ENCODE assay signal across 12 mouse cellular contexts in genomic region chr8:110119715-110120114, GRCm38 (mm10). TPM values are rescaled to one million over a fixed set of nuclear protein-coding genes. Genes with fewer than 3 reads are reported as not detected.
DNase-seq lines count a peak whose midpoint lies in the region; ATAC-seq and TF ChIP-seq lines count a peak whose summit lies in the region.
"Had no signal": no experiment of that assay in that cellular context is flagged by ENCODE, and none has a peak within 500 bp of the region (broad histone marks: within the 10 kb centered on the region; RNA-seq: fewer than 3 reads in every experiment).

No protein-coding gene starts in this region.

- H3K27me3 ChIP-seq in lung, embryonic 14.5 days (ENCODE audit: insufficient read depth, low read length) = no peaks in the 10 kb centered on the region
- H3K27me3 ChIP-seq: neural tube, embryonic 13.5 days had no signal

- intact Hi-C loops in left cerebral cortex, postnatal 4 days (cut with DNase I) = no loop called here

- WGBS in lung, embryonic 14.5 days = 36% methylated on average over 6 of the region's 6 CpGs

- peak; percentile 11 for DNase-seq in adrenal gland, adult 2 months
- DNase-seq in adrenal gland, adult 8-10 months = no peak
- DNase-seq in lung, embryonic 14.5 days = peak; percentile 40
- no peak for DNase-seq in lung, adult 18-20 months
- DNase-seq in cerebellum, postnatal 25 days = peak; percentile 79 to 87
- DNase-seq in left cerebral cortex, postnatal 4 days = peak; percentile 51
- no peak for DNase-seq in ovary, postnatal 14 days (ENCODE audit: low spot score)
- no peak for DNase-seq in urinary bladder, postnatal 25 days (ENCODE audit: low spot score)

- H3K4me3 ChIP-seq in lung, embryonic 14.5 days (ENCODE audit: low read depth, low read length) = no peak overlapping the region
- H3K4me3 ChIP-seq: embryonic facial prominence, embryonic 13.5 days; neural tube, embryonic 13.5 days had no signal

- no peak overlapping the region for H3K27ac ChIP-seq in lung, embryonic 14.5 days (ENCODE audit: low read depth)
- H3K27ac ChIP-seq: embryonic facial prominence, embryonic 13.5 days; neural tube, embryonic 13.5 days had no signal

- H3K9ac ChIP-seq in lung, embryonic 14.5 days = no peak overlapping the region
- H3K9ac ChIP-seq: embryonic facial prominence, embryonic 13.5 days; neural tube, embryonic 13.5 days had no signal

- H3K4me2 ChIP-seq in lung, embryonic 14.5 days = no peak overlapping the region
- H3K4me2 ChIP-seq: embryonic facial prominence, embryonic 13.5 days; neural tube, embryonic 13.5 days had no signal

- H3K4me1 ChIP-seq in lung, embryonic 14.5 days (ENCODE audit: insufficient read depth) = no peaks in the 10 kb centered on the region
- H3K4me1 ChIP-seq: embryonic facial prominence, embryonic 13.5 days; neural tube, embryonic 13.5 days had no signal

- ATAC-seq in lung, embryonic 14.5 days (ENCODE audit: insufficient read depth) = no peak

- H3K36me3 ChIP-seq in lung, embryonic 14.5 days (ENCODE audit: insufficient read depth) = no peaks in the 10 kb centered on the region
- H3K36me3 ChIP-seq: embryonic facial prominence, embryonic 13.5 days; neural tube, embryonic 13.5 days had no signal

- no peaks in the 10 kb centered on the region for H3K9me3 ChIP-seq in lung, embryonic 14.5 days (ENCODE audit: low read depth, low read length)
- H3K9me3 ChIP-seq: embryonic facial prominence, embryonic 13.5 days; neural tube, embryonic 13.5 days had no signal

- TF ChIP-seq CTCF in lung, embryonic 14.5 days (IDR thresholded peaks at IDR 0.05; ENCODE audit: low read depth) = peak; percentile 41

RNA-seq across cellular contexts. Expression of gene Gm17720, which starts 17.2 kb away (rescaled TPM):
- not detected for total RNA-seq in adrenal gland, adult 2 months (2021)
- not detected in 2 replicates for polyA plus RNA-seq in adrenal gland, adult 2 months (2012; rRNA removed)
- total RNA-seq in adrenal gland, adult 8-10 months (2022) = not detected
- not detected in 2 replicates for polyA plus RNA-seq in lung, embryonic 14.5 days (2014; fragmentation: Nextera tagmentation; extraction: Ambion mirVana)
- not detected for total RNA-seq in left cerebral cortex, postnatal 4 days (2021)
- total RNA-seq: layer of hippocampus, adult 18-20 months had no signal
- polyA plus RNA-seq: C2C12; embryonic facial prominence, embryonic 13.5 days; neural tube, embryonic 13.5 days had no signal

RNA-seq across cellular contexts. Expression of gene Gm21964, which starts 18.7 kb away (rescaled TPM):
- total RNA-seq in adrenal gland, adult 2 months (2021) = not detected
- polyA plus RNA-seq in adrenal gland, adult 2 months (2012; rRNA removed) = not detected in 2 replicates
- not detected for total RNA-seq in adrenal gland, adult 8-10 months (2022)
- polyA plus RNA-seq in lung, embryonic 14.5 days (2014; fragmentation: Nextera tagmentation; extraction: Ambion mirVana) = not detected in 2 replicates
- not detected for total RNA-seq in left cerebral cortex, postnatal 4 days (2021)
- total RNA-seq: layer of hippocampus, adult 18-20 months had no signal
- polyA plus RNA-seq: C2C12; embryonic facial prominence, embryonic 13.5 days; neural tube, embryonic 13.5 days had no signal

RNA-seq across cellular contexts. Expression of gene Zfp612, which starts 40.2 kb away (rescaled TPM):
- total RNA-seq in adrenal gland, adult 2 months (2021) = 1 to 10 TPM; 7.4 to 8.9 TPM
- polyA plus RNA-seq in adrenal gland, adult 2 months (2012; rRNA removed) = 1.5 and 1.8 TPM in 2 replicates
- 10 to 100 TPM in 3 of 4 experiments, 1 to 10 TPM in 1; 9.9 to 16.1 (median 12.8) TPM for total RNA-seq in adrenal gland, adult 8-10 months (2022)
- polyA plus RNA-seq in lung, embryonic 14.5 days (2014; fragmentation: Nextera tagmentation; extraction: Ambion mirVana) = 5.4 and 5.8 TPM in 2 replicates
- total RNA-seq in left cerebral cortex, postnatal 4 days (2021) = 10 to 100 TPM; 16.4 to 17.3 TPM
- polyA plus RNA-seq: C2C12 had no signal

RNA-seq across cellular contexts. Expression of gene Calb2, which starts 48.3 kb away (rescaled TPM):
- under 1 TPM; 0.26 to 0.52 TPM for total RNA-seq in adrenal gland, adult 2 months (2021)
- 0.13 TPM in 1 of 2 replicates, not detected in the other for polyA plus RNA-seq in adrenal gland, adult 2 months (2012; rRNA removed)
- total RNA-seq in adrenal gland, adult 8-10 months (2022) = 1 to 10 TPM in 2 of 4 experiments, under 1 TPM in 1, not detected in 1; 0.52 to 2.2 (median 1.5) TPM
- 22.7 and 23.0 TPM in 2 replicates for polyA plus RNA-seq in lung, embryonic 14.5 days (2014; fragmentation: Nextera tagmentation; extraction: Ambion mirVana)
- 10 to 100 TPM; 25.8 to 44.1 TPM for total RNA-seq in left cerebral cortex, postnatal 4 days (2021)
- polyA plus RNA-seq: C2C12 had no signal

Comparison
In these comparisons a context has a peak if more than half of its experiments do, and no peak if none do; other contexts are left out.
1. DNase-seq: peak in adrenal gland, adult 2 months (single experiment), lung, embryonic 14.5 days (single experiment), cerebellum, postnatal 25 days (2 of 2) and left cerebral cortex, postnatal 4 days (single experiment); none in adrenal gland, adult 8-10 months (single experiment), lung, adult 18-20 months (0 of 2), ovary, postnatal 14 days (single experiment) and urinary bladder, postnatal 25 days (single experiment).